Mouse (Mus musculus): ENCODE measurements at regions not wholly inside any gene's neighbourhood (a gene's known extent, or its start where the extent isn't known, plus 50 kb on each side); places are given as distances from the start of the nearest gene placed in this dataset.

GRCm38 (mm10) chr12:13779752-13780151 lies 372.1 kb downstream of the Fam84a start:
- TF ChIP-seq CTCF (IDR thresholded peaks at IDR 0.05; ENCODE audit: control insufficient read depth, insufficient read depth, insufficient replicate concordance, low read depth, low read length) = no peak
- no peak for TF ChIP-seq POLR2A (IDR thresholded peaks at IDR 0.05; ENCODE audit: control insufficient read depth, low read depth, low read length)

Data from testis, adult 2 months (tissue).